Mouse (Mus musculus): ENCODE data around the gene Atg7.

Atg7 gene

GRCm38 (mm10) chr6:114901321-114901824 lies 258.5 kb downstream of the Atg7 start:
- in situ Hi-C loops (cut with MboI; ENCODE audit: low pct_unique_long_range_greater_than_20kb in 1 of 2, low sequenced_read_pairs in 2 of 2, unreplicated experiment in 1 of 2): no loop called here

GRCm38 (mm10) chr6:114901921-114902320 lies 259.0 kb downstream of the Atg7 start:
- in situ Hi-C loops (cut with MboI; ENCODE audit: low pct_unique_long_range_greater_than_20kb in 1 of 2, low sequenced_read_pairs in 2 of 2, unreplicated experiment in 1 of 2): no loop called here

GRCm38 (mm10) chr6:114904233-114904632 lies 261.3 kb downstream of the Atg7 start:
- in situ Hi-C loops (cut with MboI; ENCODE audit: low pct_unique_long_range_greater_than_20kb in 1 of 2, low sequenced_read_pairs in 2 of 2, unreplicated experiment in 1 of 2): no loop called here

GRCm38 (mm10) chr6:114904818-114905217 lies 261.9 kb downstream of the Atg7 start:
- in situ Hi-C loops (cut with MboI; ENCODE audit: low pct_unique_long_range_greater_than_20kb in 1 of 2, low sequenced_read_pairs in 2 of 2, unreplicated experiment in 1 of 2): no loop called here

- in situ Hi-C loops (cut with MboI; ENCODE audit: low pct_unique_long_range_greater_than_20kb in 1 of 2, low sequenced_read_pairs in 2 of 2, unreplicated experiment in 1 of 2): no loop called here
Measured at GRCm38 (mm10) chr6:114905253-114906028, 262.5 kb downstream of the Atg7 start.

GRCm38 (mm10) chr6:114906209-114906608 lies 263.3 kb downstream of the Atg7 start:
- in situ Hi-C loops (cut with MboI; ENCODE audit: low pct_unique_long_range_greater_than_20kb in 1 of 2, low sequenced_read_pairs in 2 of 2, unreplicated experiment in 1 of 2): no loop called here

- in situ Hi-C loops (cut with MboI; ENCODE audit: low pct_unique_long_range_greater_than_20kb in 1 of 2, low sequenced_read_pairs in 2 of 2, unreplicated experiment in 1 of 2): no loop called here
Measured at GRCm38 (mm10) chr6:114907459-114907858, 264.6 kb downstream of the Atg7 start.

GRCm38 (mm10) chr6:114909801-114910200 lies 266.9 kb downstream of the Atg7 start:
- in situ Hi-C loops (cut with MboI; ENCODE audit: low pct_unique_long_range_greater_than_20kb in 1 of 2, low sequenced_read_pairs in 2 of 2, unreplicated experiment in 1 of 2): no loop called here

All from mouse embryonic stem cell (cell line).